Mouse (Mus musculus) c-Kit-positive CD71-positive TER-119-positive erythroid progenitor cells, embryonic 14.5 days (primary cell): ENCODE data around the gene Hoxc13.

Experiments
- DNase-seq: peaks from one replicate; pipeline ENCODE4 v3.0.0-alpha.2; 2013; ENCODE audit warnings: low spot score

Gene Hoxc13

DNA sequence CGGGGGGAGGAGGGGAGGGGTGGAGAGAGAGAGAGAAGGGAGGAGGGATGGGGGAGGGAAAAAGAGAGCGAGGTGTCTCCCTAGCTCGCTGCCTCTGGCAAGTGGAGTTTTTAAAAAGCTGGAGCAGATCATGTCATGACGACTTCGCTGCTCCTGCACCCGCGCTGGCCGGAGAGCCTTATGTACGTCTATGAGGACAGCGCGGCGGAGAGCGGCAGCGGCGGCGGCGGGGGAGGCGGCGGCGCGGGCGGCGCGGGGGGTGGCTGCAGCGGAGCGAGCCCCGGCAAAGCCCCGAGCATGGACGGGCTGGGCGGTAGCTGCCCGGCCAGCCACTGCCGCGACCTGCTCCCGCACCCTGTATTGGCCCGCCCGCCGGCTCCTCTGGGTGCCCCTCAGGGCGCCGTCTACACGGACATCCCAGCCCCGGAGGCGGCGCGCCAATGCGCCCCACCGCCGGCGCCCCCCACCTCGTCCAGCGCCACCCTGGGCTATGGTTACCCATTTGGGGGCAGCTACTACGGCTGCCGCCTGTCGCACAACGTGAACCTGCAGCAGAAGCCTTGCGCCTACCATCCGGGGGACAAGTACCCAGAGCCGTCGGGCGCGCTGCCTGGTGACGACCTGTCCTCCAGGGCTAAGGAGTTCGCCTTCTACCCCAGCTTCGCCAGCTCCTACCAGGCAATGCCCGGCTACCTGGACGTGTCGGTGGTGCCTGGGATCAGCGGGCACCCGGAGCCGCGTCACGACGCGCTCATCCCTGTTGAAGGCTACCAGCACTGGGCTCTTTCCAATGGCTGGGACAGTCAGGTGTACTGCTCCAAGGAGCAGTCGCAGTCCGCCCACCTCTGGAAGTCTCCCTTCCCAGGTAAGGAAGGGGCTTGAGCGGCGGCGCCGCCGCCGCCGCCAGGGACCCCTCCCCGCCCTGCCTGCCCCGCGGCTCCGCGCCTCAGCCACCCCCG is at the start of gene Hoxc13:
Gene Hoxc13 (plus strand): TSS at position 51 of the 959 bp plus-strand sequence.
- no peak for DNase-seq

DNA sequence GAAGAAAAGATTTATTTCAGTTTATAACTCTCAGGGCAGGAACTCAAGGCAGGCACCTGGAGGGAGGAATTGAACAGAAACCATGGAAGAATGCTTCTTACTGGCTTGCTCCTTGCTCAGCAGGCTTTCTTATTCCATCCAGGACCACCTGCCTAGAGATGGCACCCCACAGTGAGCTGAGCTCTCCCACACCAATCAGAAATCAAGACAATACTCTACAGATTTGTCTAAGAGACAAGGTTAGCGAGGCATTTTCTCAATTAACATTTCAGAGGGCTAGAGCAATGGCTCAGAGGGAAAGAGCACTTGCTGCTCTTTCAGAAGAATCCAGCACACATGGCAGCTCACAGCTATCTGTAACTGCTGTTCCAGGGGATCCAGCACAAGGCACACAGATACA is 35.1 kb upstream of the Hoxc13 start:
- no peak for DNase-seq

DNA sequence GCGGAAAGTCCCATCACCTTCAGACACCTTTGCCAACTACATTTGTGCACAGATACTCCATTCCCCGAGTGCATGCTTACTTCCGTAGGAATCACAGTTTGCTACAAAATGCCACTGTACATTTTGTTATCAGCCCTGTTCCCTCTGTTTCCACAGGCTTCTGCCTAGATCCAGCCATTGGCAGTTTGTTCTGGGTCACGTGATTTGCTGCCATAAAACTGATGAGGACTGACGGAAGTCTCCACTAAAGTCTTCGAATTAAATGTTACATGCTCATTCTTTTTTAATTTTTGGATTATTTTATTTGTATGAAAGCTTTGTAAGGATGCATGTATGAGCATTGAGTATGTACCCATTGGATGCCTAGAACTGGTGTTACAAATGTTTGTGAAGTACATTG is 25.8 kb upstream of the Hoxc13 start:
- no peak for DNase-seq

DNA sequence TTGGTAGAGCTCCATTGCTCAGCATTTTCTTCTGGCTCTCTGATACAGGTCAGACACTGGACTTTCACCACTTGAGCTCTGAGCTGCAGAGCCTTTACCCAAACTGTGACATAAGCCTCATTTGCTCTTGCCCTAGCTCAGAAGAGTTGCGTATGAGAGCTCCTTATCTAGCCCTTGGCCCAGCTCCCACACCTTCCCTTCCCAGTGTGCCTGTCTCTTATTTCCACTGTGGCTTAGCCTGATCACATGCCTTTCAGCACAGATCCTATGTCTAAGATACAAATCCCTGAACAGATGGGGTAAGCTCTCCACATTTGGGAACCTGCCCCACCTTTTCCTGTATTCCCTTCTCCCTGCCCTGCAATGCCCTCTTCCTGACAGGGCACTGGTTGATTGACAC is 16.0 kb upstream of the Hoxc13 start:
- DNase-seq, result no peak

GRCm38 (mm10) chr15:102909536-102909935 is 11.4 kb upstream of the Hoxc13 start:
- no peak for DNase-seq

DNA sequence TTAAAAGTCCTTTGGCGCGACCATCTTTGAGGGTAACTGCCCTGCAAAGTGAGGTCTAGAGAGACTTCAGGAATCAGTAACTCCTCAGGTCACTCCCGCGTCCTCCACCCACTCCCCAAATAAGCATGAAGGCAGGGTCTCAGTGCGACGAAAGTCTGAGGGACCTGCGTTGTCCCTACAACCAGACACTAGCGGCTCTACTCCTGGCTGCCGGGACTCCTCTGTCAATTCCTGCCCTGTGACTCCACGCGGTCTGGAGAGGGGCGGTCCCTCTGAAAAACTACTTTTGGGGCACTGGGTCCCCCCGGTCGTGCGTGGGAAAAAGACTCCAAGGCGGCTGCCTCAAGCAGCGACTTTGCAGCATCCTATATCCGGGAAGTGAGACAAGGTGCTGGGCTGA is 10.9 kb upstream of the Hoxc13 start:
- no peak for DNase-seq

DNA sequence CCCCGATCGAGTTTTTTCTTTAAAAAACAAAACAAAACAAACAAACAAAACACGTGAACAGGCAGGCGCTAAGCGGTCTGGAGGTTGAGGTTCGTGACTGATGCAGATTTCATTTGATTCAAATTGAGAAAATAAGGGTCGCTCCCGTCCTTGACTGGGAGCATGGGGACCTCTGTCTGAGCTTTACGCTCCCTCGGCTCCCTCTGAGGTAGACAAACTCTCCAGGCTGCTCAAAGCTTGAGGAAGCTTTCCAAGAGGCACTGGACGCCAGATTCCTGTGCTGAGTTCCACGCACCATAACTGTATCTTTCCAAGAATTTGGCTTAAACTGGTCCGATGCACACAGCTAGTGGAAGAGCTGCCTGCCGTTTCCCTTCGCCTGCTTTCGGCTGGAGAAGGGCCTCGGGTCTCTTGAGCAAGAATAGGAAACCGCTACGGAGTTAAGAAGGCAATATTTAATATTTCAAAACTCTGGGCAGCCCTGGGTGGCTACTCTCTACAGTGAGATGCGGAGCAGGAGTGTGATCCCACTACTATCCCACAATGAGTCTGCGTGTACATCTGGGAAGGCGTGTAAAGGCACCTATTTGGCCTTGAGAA is 10.3 kb upstream of the Hoxc13 start:
- DNase-seq, result no peak

DNA sequence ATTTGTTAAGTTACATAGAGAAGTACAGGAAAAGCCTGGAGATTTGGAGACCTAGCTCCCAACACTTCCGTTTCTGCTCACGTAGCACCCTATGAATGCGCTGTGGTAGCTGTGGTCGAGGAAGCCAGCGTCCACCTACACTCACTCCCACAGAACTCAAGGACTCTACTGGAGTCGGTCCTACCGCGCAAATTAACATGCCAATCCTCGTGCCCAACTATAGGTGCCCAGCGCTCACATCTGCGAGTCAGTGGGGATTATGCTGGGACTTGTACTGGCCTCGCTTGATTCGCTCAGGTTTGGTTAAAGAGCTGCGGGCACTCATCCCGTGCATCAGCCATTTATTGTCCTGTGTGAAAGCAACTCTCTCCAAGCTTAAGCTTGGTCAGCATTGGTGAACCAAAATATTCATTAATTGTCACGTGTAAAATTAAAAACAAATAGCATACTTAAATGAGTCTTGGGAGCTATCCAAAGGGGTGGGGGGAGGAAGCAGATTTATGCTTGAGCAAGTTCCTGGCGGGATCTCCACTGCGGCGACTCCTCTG is 7.8 kb upstream of the Hoxc13 start:
- DNase-seq, result no peak

GRCm38 (mm10) chr15:102917972-102918572 is 2.8 kb upstream of the Hoxc13 start:
- DNase-seq, result no peak

- no peak for DNase-seq
These were observed 2.2 kb upstream of the Hoxc13 start for GRCm38 (mm10) chr15:102918611-102919265.

- no peak for DNase-seq
These were observed 1.3 kb upstream of the Hoxc13 start for GRCm38 (mm10) chr15:102919336-102920180.

GRCm38 (mm10) chr15:102920619-102921018 is 284 bp upstream of the Hoxc13 start:
- DNase-seq, result no peak

DNA sequence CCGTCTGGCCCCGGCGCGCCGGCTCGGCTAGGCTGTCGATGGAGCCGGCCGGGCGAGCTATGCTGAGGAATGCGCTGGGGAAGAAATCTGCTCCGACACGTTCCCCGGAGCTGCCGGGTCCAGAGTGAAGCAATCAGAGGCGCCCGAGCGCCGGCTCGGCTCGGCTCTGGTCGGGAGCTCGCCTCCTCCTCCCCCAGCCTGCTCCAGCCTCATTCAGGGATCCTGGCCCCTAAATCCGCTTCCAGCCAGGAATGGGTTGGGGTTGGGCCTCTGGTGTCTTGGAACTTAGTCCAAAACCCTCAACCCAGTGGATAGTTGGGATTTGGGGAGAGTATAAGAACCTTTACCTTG is 1.1 kb downstream of the Hoxc13 start:
- DNase-seq, result no peak

GRCm38 (mm10) chr15:102922636-102923500 is 2.0 kb downstream of the Hoxc13 start:
- DNase-seq, result no peak

- DNase-seq, result no peak
These were observed 6.2 kb downstream of the Hoxc13 start for GRCm38 (mm10) chr15:102927032-102927645.

DNA sequence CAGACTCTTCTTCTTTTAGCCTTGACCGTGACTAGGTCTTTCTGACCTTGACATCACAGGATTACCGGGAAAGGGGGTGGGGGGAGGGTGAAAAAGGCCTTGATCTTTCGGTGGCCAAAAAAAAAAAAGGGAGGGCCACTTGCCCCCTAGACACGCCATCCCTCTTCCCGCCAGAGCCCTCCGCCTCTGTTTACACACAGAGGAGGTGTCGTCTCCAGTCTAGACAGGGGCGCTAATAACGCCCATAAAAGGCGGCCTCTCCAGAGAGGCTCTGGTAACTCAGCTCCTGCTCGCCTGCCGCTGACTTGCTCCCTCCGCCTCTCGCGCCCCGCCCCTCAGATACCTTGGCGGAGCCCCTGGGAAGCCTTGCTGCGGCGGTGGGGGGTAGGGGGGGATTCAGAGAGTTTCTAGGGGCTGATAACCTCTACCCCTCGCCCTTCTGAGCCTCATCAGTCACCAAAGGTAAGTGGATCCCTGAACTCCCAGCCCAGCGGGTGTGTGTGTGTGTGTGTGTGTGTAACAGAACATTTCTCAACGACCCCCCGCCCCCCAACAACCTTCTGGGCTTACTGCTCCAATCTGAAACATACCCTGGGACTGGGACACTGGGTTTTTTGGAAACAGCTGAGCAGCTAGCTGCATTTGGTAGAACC is 10.9 kb downstream of the Hoxc13 start:
- no peak for DNase-seq

GRCm38 (mm10) chr15:102934438-102934837 is 13.5 kb downstream of the Hoxc13 start:
- no peak for DNase-seq

GRCm38 (mm10) chr15:102934897-102935296 is 14.0 kb downstream of the Hoxc13 start:
- no peak for DNase-seq

DNA sequence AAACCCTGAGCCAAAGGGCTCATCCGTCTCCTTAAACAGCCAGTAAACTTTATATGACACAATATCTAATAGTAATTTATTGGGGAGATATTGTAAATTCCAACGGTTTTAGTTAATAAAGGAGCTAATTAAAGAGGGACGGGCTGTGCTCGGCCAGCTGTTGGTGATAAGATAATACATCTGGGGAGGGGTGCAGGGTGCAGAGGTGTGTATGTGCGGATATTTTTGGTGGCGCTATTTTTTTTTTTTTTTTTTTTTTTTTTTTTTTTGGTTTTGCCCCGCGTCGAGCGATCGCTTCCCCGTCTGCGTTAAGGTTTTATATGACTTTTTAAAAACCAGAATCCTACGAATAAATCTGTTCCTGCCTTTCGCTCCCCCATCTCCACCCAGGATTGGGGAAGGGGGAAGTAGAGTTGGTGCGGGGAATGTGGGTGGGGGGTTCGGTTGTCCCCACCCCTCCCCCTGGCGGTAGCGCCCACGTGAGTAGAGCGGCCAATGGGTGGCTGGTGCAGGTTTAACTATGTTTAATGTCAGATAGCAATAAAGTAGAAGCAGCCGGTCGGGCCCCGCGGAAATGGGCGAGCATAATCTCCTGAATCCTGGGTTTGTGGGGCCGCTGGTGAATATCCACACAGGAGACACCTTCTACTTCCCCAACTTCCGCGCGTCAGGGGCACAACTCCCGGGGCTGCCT is 15.5 kb downstream of the Hoxc13 start, which contains the start of gene Hoxc12:
Gene Hoxc12 (plus strand): TSS at position 479 of the 694 bp plus-strand sequence.
- DNase-seq, result no peak
